Mouse (Mus musculus): Measurements from ENCODE around the gene Fam131c. TPM values are rescaled to one million over a fixed set of nuclear protein-coding genes. Genes with fewer than 3 reads are reported as not detected.

Fam131c gene
- polyA plus RNA-seq, 1 experiment from 2014 or later = 0.44 TPM

DNA sequence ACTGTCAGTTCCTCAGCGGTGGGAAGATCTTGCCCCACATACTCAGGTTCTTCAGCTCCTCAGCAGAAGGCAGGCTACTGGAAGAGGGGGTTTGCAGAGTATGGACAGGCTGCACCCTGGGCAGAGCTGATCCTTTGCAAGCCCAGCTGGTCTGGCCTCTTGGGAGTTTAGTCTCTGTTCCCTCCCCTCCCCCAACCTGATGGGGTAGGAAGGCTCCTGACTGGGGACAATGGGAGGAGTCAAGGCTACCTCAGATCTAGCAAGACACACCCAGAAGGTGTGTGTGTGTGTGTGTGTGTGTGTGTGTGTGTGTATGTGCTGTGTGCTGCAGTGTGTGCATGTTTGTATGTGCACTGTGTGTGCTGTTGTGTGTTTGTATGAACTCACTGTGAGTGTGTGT is 29.2 kb upstream of the Fam131c start:
- WGBS = 15% methylated on average over 1 of the region's 1 CpGs
- Histone ChIP-seq H3K27ac (replicated peaks) (peak overlapping the region; percentile 81), H3K4me1 (peaks cover 69% of the 10 kb centered on the region), H3K36me3 (replicated peaks) (no peaks in the 10 kb centered on the region), H3K27me3 (replicated peaks; ENCODE audit: low read depth, poor library complexity, severe bottlenecking) (peaks cover 20% of the 10 kb centered on the region), H3K9me3 (no peaks in the 10 kb centered on the region), H3K4me3 (peak overlapping the region; percentile 31; the same call in 1 of the 2 replicates)
- peak; percentile 43 for DNase-seq (ENCODE audit: low spot score)

DNA sequence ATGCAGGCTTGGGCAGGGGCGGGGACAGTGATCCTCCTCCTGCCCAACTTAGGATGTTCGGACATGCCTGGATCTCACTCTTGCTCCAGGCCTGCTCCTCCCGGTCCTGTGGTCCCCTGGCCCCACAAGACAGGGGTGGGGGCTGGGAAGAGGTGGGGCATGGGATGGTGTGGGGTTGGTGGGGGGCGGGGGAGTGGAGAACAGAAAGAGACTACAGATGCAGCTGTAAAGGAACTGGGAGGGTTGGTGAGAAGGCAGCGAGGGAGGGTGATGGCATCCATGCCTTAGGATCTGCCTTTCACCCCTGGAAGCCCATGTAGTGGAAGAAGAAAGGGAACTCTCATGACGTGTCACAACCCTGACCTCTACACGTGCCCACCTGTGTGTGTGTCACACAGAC is 26.5 kb upstream of the Fam131c start:
- peaks cover 20% of the 10 kb centered on the region for H3K27me3 ChIP-seq (replicated peaks; ENCODE audit: low read depth, poor library complexity, severe bottlenecking)
- peaks cover 48% of the 10 kb centered on the region for H3K4me1 ChIP-seq
- no peak overlapping the region for H3K4me3 ChIP-seq
- no peak overlapping the region; the same call in 1 of the 2 replicates for H3K27ac ChIP-seq (replicated peaks)
- 65% methylated on average over 7 of the region's 7 CpGs for WGBS
- DNase-seq (ENCODE audit: low spot score) = no peak
- no peaks in the 10 kb centered on the region for H3K36me3 ChIP-seq (replicated peaks)
- H3K9me3 ChIP-seq = no peaks in the 10 kb centered on the region

DNA sequence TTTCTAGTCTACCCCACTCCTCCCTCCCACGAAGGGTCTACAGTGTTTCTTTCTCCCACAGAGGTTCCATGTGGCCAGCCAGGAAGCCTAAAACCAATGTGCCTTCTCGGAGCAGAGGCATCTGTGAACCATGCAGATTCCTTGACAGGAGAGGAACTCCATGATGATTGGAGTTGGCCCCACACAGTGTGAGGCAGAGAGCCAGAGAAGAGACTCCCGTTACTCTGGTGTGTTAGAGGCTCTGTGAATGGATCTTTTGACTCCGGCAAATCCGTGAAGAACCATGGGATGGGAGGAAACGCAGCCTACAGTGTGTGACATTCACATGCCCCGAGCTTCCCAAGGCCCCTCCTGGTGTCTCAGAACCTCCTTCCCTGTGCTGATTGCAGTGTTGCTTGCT is 24.5 kb upstream of the Fam131c start:
- WGBS = 61% methylated on average over 7 of the region's 7 CpGs
- Histone ChIP-seq H3K4me3 (no peak overlapping the region), H3K9me3 (no peaks in the 10 kb centered on the region), H3K27ac (replicated peaks) (no peak overlapping the region), H3K4me1 (peaks cover 45% of the 10 kb centered on the region), H3K36me3 (replicated peaks) (no peaks in the 10 kb centered on the region), H3K27me3 (replicated peaks; ENCODE audit: low read depth, poor library complexity, severe bottlenecking) (peaks cover 20% of the 10 kb centered on the region)
- DNase-seq (ENCODE audit: low spot score) = no peak

DNA sequence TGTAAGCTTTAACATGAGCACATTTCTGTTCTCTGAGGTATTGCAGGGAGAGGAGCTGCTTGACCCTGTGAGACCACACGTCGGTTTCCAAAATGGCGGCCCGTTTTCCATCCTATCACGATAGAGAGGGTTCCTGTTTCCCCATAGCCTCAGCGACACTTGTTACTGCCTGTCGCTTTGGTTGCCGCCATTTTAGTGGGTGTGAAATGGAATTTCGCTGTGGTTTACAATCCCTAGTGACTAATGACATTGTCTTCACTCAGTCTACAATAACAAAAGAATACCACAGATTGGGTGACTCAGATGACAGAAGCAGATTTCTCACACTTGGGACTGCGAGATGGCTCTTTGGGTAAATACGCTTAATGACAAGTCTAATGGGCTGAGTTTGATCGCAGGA is 22.8 kb upstream of the Fam131c start:
- peaks cover 13% of the 10 kb centered on the region for H3K27me3 ChIP-seq (replicated peaks; ENCODE audit: low read depth, poor library complexity, severe bottlenecking)
- H3K36me3 ChIP-seq (replicated peaks) = no peaks in the 10 kb centered on the region
- no peak overlapping the region for H3K27ac ChIP-seq (replicated peaks)
- H3K4me1 ChIP-seq = peaks cover 33% of the 10 kb centered on the region
- WGBS = 93% methylated on average over 12 of the region's 12 CpGs
- no peak for DNase-seq (ENCODE audit: low spot score)
- no peaks in the 10 kb centered on the region for H3K9me3 ChIP-seq
- H3K4me3 ChIP-seq = no peak overlapping the region

DNA sequence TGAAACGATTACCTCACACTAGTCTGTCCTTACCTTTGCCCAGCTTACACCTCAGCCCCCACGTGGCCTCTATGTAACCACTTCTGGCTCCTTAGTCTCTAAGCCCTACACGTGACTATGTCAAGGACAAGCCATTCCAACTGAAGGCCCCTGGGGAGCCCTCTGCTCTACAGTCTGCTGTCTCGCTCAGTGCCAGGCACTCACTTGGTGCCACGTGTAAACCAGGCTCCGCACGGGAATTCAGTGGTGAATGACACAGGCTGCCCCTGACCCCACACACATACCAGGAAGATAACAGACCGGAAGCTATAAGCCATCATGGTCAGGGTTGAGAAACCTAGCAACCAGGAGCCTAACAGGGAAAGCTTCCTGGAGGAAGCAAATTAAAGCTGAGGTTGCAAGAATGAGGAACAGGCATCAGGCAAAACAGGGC is 20.6 kb upstream of the Fam131c start:
- 72% methylated on average over 8 of the region's 8 CpGs for WGBS
- DNase-seq (ENCODE audit: low spot score) = no peak
- Histone ChIP-seq H3K27me3 (replicated peaks; ENCODE audit: low read depth, poor library complexity, severe bottlenecking) (no peaks in the 10 kb centered on the region), H3K4me1 (peaks cover 25% of the 10 kb centered on the region), H3K27ac (replicated peaks) (peak overlapping the region; percentile 24; the same call in 1 of the 2 replicates), H3K36me3 (replicated peaks) (no peaks in the 10 kb centered on the region), H3K9me3 (no peaks in the 10 kb centered on the region), H3K4me3 (no peak overlapping the region)

DNA sequence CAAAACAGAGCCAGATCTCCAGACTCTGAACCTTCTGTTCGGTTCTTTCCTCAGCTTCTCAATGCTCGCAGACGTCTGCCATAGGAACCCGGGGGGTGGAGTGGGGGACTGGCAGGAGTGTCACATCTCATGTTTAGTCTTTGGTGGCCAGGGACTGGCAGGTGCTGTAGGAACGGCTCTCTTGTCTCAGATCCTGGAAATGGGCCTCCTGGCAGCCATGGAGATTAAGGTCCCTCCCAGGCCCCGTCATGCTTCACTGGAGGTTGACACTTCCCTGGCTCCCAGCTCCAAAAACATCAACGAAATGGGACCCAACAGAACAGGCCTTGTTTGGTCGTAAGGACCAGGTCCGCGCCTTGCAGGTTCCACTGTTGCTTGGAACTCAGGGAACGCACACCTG is 19.4 kb upstream of the Fam131c start:
- H3K36me3 ChIP-seq (replicated peaks) = no peaks in the 10 kb centered on the region
- H3K27me3 ChIP-seq (replicated peaks; ENCODE audit: low read depth, poor library complexity, severe bottlenecking) = no peaks in the 10 kb centered on the region
- H3K27ac ChIP-seq (replicated peaks) = no peak overlapping the region
- no peak overlapping the region for H3K4me3 ChIP-seq
- 71% methylated on average over 11 of the region's 11 CpGs for WGBS
- H3K9me3 ChIP-seq = no peaks in the 10 kb centered on the region
- no peak for DNase-seq (ENCODE audit: low spot score)
- H3K4me1 ChIP-seq = peaks cover 29% of the 10 kb centered on the region

DNA sequence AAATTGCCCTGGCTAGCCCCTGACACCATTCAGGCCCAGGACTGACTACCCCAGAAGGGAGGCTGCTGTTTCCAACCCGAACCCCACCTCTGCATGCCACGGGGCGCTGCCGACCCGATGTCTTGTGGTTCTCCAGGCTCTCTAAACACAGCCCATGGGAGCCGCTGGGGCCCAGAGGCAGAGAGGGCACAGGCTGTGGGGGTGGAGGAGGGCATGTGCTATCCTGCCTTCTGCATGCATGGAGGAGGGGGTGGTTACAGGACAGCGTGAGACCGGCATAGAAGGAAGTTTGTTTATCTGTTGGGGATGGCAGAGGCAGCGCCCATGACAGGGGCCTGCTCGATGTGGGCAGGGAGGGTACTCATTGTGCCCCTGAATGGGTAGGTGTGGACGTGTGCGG is 18.0 kb upstream of the Fam131c start:
- DNase-seq (ENCODE audit: low spot score) = no peak
- 84% methylated on average over 12 of the region's 12 CpGs for WGBS
- Histone ChIP-seq H3K27ac (replicated peaks) (0 out of 2 replicates have a peak overlapping the region, but pooled peaks have one; percentile 14), H3K9me3 (no peaks in the 10 kb centered on the region), H3K27me3 (replicated peaks; ENCODE audit: low read depth, poor library complexity, severe bottlenecking) (no peaks in the 10 kb centered on the region), H3K4me3 (no peak overlapping the region), H3K36me3 (replicated peaks) (no peaks in the 10 kb centered on the region), H3K4me1 (peaks cover 33% of the 10 kb centered on the region)

DNA sequence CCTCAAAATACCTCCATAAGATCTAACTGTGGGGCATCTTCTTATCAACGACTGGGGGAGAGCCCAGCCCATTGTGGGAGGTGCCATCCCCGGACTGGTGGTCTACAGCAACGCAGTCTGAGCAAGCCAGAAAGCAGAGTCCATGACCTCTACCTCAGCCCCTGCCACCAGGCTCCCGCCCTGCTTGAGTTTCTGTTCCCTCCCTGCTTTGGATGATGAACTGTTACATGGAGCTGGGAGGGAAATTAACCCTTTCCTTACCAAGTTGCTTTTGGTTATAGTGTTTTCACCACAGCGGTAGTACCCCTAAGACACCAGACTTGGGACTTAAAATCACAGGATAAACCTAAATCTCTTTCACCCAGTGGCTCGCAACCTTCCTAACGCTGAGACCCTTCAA is 16.0 kb upstream of the Fam131c start:
- Histone ChIP-seq H3K4me3 (no peak overlapping the region), H3K27ac (replicated peaks) (no peak overlapping the region), H3K9me3 (no peaks in the 10 kb centered on the region), H3K4me1 (peaks cover 33% of the 10 kb centered on the region), H3K36me3 (replicated peaks) (no peaks in the 10 kb centered on the region), H3K27me3 (replicated peaks; ENCODE audit: low read depth, poor library complexity, severe bottlenecking) (no peaks in the 10 kb centered on the region)
- 62% methylated on average over 7 of the region's 7 CpGs for WGBS
- DNase-seq (ENCODE audit: low spot score) = no peak

DNA sequence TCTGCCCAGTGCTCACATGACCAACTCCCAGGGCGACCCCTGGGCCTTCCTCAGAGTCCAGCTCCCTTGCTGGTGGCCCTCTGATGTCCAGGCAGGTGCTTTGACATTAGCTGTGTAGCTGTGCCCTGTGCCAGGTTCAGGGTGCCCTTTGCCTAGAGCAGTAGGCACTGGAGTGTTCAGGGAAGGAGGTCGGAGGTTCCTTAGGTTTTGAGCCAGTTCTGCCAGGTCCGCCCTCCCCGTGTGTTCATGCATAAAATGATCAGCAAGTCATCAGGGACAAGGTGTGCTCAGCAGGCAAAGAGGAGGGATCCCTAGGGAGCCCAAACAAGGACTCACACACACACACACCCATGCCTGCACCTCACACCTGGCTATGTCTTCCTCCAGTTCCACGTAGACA is 15.0 kb upstream of the Fam131c start:
- 81% methylated on average over 5 of the region's 5 CpGs for WGBS

DNA sequence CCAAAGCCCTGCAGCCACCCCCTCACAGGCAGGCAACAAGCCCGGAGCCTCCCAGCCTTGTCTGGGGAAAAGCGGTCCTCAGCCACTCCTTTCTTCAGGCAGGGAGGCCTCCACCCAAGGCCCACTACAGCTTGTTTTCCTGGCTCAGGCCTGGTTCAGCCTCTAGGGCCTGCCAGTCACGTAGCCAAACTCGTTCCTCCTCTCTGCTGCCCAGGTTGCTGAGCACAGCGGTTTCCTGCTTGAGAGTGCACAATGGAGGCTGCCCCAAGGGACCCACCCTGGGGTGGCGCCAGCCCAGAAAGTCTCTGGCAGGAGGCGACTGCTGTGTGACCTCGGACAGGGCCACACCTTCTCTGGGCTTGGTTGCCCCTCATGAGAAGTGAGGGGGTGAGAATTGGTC is 14.2 kb upstream of the Fam131c start:
- Histone ChIP-seq H3K4me3 (no peak overlapping the region), H3K36me3 (replicated peaks) (no peaks in the 10 kb centered on the region), H3K27ac (replicated peaks) (no peak overlapping the region; the same call in 1 of the 2 replicates), H3K9me3 (no peaks in the 10 kb centered on the region), H3K27me3 (replicated peaks; ENCODE audit: low read depth, poor library complexity, severe bottlenecking) (no peaks in the 10 kb centered on the region), H3K4me1 (peaks cover 22% of the 10 kb centered on the region)
- no peak for DNase-seq (ENCODE audit: low spot score)
- 60% methylated on average over 8 of the region's 8 CpGs for WGBS

More for the DNA sequence above, 15.0 kb upstream of the Fam131c start:
- peaks cover 25% of the 10 kb centered on the region for H3K4me1 ChIP-seq
- no peaks in the 10 kb centered on the region for H3K27me3 ChIP-seq (replicated peaks; ENCODE audit: low read depth, poor library complexity, severe bottlenecking)
- no peak overlapping the region for H3K27ac ChIP-seq (replicated peaks)
- no peak for DNase-seq (ENCODE audit: low spot score)
- no peaks in the 10 kb centered on the region for H3K36me3 ChIP-seq (replicated peaks)
- H3K4me3 ChIP-seq = no peak overlapping the region
- no peaks in the 10 kb centered on the region for H3K9me3 ChIP-seq

DNA sequence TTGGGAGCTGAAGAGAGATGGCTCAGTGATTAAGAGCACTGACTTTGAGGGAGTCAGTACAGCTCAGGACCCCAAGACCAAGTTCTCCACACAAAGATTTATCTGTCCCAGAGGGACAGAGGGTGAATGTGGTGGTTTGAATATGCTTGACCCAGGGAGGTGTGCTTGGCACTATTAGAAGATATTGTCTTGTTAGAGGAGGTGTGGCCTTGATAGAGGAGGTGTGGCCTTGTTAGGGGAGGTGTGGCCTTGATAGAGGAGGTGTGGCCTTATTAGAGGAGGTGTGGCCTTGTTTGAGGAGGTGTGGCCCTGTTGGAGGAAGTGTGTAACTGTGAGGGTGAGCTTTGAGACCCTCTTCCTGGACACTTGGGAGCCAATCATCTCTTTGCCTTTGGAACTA is 10.2 kb upstream of the Fam131c start:
- Histone ChIP-seq H3K4me1 (peaks cover 19% of the 10 kb centered on the region; the same call in 1 of the 2 replicates), H3K27me3 (replicated peaks; ENCODE audit: low read depth, poor library complexity, severe bottlenecking) (peaks cover 22% of the 10 kb centered on the region), H3K4me3 (no peak overlapping the region), H3K27ac (replicated peaks) (no peak overlapping the region), H3K36me3 (replicated peaks) (no peaks in the 10 kb centered on the region), H3K9me3 (no peaks in the 10 kb centered on the region)
- DNase-seq (ENCODE audit: low spot score) = no peak

DNA sequence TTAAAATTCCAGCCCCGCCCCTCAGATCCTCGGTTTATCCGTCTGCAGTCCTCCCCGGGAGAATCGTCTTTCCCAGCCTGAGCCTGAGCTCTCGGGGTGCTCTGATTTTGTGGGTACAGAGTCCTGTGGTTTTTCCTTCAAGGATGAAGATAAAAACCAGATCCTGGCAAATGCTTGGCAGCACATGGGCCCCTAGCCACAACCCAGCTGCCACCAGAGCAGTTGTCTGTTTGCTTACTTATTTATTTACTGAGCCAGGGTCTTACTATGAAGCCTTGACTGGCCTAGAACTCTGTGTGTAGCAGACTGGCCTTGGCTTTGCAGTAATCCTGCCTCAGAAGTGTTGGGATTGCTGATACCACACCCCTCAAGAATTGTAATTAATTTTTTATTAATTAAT is 8.8 kb upstream of the Fam131c start:
- H3K27ac ChIP-seq (replicated peaks) = no peak overlapping the region
- H3K4me1 ChIP-seq = peaks cover 10% of the 10 kb centered on the region; the same call in 1 of the 2 replicates
- no peak for DNase-seq (ENCODE audit: low spot score)
- H3K36me3 ChIP-seq (replicated peaks) = no peaks in the 10 kb centered on the region
- H3K4me3 ChIP-seq = no peak overlapping the region
- peaks cover 33% of the 10 kb centered on the region for H3K27me3 ChIP-seq (replicated peaks; ENCODE audit: low read depth, poor library complexity, severe bottlenecking)
- H3K9me3 ChIP-seq = no peaks in the 10 kb centered on the region
- WGBS = 89% methylated on average over 6 of the region's 6 CpGs

DNA sequence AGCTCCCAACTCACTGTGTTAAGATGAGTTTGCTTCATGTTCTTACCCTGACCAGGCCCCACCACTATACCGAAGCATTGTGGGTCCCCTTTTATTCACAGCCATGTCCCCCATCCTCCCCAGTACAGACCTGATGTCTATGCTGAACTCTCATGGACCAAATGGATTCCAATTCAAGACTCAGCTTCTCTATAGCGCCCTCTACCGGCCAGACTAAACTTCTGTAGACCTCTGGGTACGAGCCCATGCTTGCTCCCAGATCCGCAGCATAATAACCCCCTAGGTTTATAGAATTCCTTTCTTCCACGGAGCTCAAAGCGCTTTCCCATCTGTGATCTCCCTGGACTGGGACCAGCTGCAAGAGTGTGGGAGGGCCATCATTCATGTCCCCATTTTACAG is 7.2 kb upstream of the Fam131c start:
- Histone ChIP-seq H3K36me3 (replicated peaks) (no peaks in the 10 kb centered on the region), H3K9me3 (no peaks in the 10 kb centered on the region), H3K27ac (replicated peaks) (no peak overlapping the region), H3K4me3 (no peak overlapping the region), H3K27me3 (replicated peaks; ENCODE audit: low read depth, poor library complexity, severe bottlenecking) (peaks cover 49% of the 10 kb centered on the region), H3K4me1 (peaks cover 10% of the 10 kb centered on the region; the same call in 1 of the 2 replicates)
- peak; percentile 63 for DNase-seq (ENCODE audit: low spot score)
- WGBS = 27% methylated on average over 7 of the region's 7 CpGs
